Mouse (Mus musculus): ENCODE measurements around the gene Uxs1. TPM values are rescaled to one million over a fixed set of nuclear protein-coding genes. Genes with fewer than 3 reads are reported as not detected.

Gene Uxs1
- 10 to 100 TPM in 21 of 26 experiments, 1 to 10 TPM in 5; 4.5 to 28.8 (median 15.9) TPM for total RNA-seq (2018; cell fraction: chromatin; rRNA removed)
- 10 to 100 TPM; 19.3 to 31.4 (median 25.0) TPM for total RNA-seq (2018; cell fraction: cytosol; rRNA removed)
- total RNA-seq (2018; cell fraction: nucleus; rRNA removed), result 10 to 100 TPM in 25 of 26 experiments, 1 to 10 TPM in 1; 8.9 to 38.7 (median 23.2) TPM
- 23.6 to 48.9 TPM (median 37.7 TPM) in 3 replicates for polyA plus RNA-seq (2018)

DNA sequence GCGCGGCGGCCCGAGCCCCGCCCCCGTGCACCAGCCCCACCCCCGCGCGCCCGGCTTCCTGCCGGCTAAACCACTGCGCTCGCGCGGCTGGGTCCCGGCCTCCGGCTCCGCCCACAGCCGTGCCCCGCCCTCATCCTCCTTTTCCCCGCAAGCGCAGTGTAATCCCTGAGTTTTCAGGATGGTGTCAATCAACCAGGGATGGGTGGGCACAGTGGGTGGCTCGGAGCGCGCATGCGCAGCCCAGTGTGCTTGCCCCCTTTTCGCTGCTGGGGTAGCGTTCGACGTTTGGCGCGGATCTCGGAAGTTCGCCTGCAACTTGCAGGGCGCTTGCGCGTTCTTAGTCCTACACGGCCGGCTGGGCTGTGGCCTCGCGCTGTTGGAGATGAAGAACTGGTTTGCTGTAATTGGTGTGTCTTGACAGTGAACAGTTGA, at the start of gene Uxs1:
Gene Uxs1 (minus strand): TSS at position 38 of the 432 bp plus-strand sequence.
- Histone ChIP-seq H3K4me3 (ENCODE audit: inconsistent target) (peak within 1 kb of the TSS; percentile 76), H3K36me3 (ENCODE audit: inconsistent target) (no peaks in the 10 kb centered on the region), H3K27ac (peak within 1 kb of the TSS; percentile 37), H3K79me2 (ENCODE audit: inconsistent target) (peaks cover 32% of the 10 kb centered on the region)
- under 1% methylated on average over 39 of the region's 41 CpGs for WGBS (ENCODE audit: missing documents)

DNA sequence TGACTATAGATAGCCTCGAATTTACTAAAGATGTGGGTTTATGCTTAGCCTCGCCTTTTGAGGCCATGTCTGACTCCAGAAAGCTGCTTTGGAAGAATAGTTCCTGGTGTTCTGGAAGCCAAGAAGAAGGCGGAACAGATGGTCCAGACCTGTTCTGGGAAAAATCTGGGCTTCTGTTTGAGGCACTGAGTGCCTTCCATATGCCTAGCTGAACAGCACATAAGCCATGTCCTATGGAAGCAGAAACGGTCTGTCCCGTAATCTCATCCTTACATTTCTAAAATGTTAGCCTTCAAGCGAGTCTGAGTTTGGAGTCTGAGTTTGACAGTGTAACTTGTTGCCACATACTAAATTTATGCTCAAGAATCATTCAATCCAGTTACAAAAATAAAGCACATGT, 49.6 kb upstream of the Uxs1 start:
- no peaks in the 10 kb centered on the region for H3K79me2 ChIP-seq (ENCODE audit: inconsistent target)
- H3K27ac ChIP-seq, result no peak overlapping the region
- H3K36me3 ChIP-seq (ENCODE audit: inconsistent target), result no peaks in the 10 kb centered on the region
- WGBS (ENCODE audit: missing documents), result 90% methylated on average over 6 of the region's 6 CpGs
- no peak overlapping the region for H3K4me3 ChIP-seq (ENCODE audit: inconsistent target)

DNA sequence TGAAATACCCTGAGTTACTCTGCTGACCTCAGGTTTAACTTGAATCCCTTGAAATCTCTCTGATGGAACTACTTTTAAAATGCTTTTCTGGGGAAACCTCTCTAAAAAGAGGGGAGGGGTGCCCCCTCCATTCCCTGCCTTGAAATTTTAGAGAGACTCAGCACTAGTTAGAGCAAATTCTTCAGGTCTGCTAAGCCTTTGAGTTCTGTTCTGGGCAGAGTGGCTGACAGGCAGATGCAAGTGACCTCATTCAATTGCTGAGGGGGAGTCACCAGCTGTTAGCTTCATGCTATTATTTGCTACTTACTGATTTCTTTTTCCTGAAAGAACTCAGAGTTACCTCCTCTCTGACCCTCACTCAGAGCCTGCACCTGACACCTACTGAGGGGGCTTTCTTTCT, 43.5 kb upstream of the Uxs1 start:
- Histone ChIP-seq H3K79me2 (ENCODE audit: inconsistent target) (no peaks in the 10 kb centered on the region), H3K4me3 (ENCODE audit: inconsistent target) (no peak overlapping the region), H3K36me3 (ENCODE audit: inconsistent target) (no peaks in the 10 kb centered on the region), H3K27ac (no peak overlapping the region)

DNA sequence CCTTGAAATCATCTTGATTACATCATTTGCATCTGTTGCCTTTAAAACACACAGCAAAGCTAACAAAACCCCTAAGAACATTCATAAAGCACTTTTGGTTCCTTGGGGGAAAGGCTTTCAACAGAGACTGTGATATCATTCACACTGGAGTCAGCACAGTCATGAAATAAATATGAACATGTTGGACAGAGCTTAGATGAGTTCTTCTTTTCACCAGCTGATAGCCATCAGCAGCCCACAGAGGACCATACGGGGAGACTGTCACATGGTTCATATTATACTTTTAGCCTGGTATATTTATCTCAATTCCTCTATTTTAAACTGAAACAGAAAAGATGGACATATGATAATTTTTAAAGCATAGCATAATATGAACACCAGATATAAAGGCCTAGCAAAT, 40.9 kb upstream of the Uxs1 start:
- WGBS (ENCODE audit: missing documents), result 75% methylated on average over 1 of the region's 1 CpGs
- H3K4me3 ChIP-seq (ENCODE audit: inconsistent target), result no peak overlapping the region
- H3K27ac ChIP-seq, result no peak overlapping the region
- no peaks in the 10 kb centered on the region for H3K79me2 ChIP-seq (ENCODE audit: inconsistent target)
- H3K36me3 ChIP-seq (ENCODE audit: inconsistent target), result no peaks in the 10 kb centered on the region

DNA sequence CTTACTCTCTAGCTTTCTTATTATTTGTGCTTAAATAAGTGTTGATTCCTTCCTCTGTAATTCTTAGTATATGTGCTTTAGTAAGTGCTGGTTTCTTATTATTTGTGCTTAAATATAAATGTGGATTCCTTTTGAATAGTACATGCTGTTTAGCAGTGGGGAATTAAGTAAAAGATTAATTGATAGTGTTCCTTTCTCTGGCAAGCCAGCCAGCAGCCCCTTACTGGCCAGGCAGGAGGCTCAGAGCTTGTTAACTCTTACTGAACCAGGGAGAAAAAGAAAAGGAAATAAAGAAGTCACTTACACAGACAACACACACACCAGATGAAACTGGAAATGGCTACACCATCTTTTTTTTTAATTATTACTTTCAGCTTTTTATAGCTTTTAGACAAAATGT, 37.2 kb upstream of the Uxs1 start:
- H3K79me2 ChIP-seq (ENCODE audit: inconsistent target), result no peaks in the 10 kb centered on the region
- H3K27ac ChIP-seq, result no peak overlapping the region

DNA sequence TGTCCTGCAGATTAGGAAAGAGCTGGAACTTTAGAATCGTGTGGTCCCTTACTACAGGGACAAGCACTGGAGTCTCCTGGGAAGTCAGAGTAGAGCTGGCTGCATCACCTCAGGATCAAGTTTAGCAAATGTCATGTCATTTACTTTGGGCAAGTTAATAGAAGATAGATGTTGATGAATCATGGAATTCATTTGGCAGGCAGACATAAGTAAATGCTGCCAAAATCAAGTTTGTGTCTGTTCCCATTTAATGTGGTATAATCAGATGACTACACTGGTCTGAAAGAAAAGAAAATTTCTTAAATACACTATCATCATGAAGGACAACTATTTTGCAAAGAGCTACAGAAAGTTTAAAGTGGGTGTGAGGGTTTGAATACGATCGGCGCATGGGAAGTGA, 35.0 kb upstream of the Uxs1 start:
- H3K79me2 ChIP-seq (ENCODE audit: inconsistent target), result no peaks in the 10 kb centered on the region
- no peak overlapping the region for H3K27ac ChIP-seq
- no peak overlapping the region for H3K4me3 ChIP-seq (ENCODE audit: inconsistent target)
- 98% methylated on average over 4 of the region's 4 CpGs for WGBS (ENCODE audit: missing documents)
- H3K36me3 ChIP-seq (ENCODE audit: inconsistent target), result no peaks in the 10 kb centered on the region

More for the DNA sequence above, 37.2 kb upstream of the Uxs1 start:
- H3K36me3 ChIP-seq (ENCODE audit: inconsistent target), result no peaks in the 10 kb centered on the region
- H3K4me3 ChIP-seq (ENCODE audit: inconsistent target), result no peak overlapping the region

DNA sequence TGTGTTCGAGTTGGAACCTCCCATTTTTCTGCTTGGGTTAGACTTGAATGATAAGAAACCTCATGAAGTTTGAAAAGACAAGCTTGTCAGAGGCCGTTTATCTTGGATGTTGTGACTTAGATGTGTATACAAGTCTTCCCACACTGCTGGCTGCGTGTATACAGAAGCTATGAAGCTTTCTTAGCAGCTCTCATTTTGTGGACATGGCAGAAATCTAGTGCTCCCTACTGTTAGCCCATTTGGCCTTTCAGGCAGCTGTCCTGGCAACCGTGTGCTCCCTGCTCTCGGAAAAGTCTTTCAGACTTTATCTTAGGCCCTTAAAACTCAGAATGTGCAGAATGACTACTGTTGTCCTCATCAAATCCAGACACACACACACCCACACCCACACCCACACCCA, 31.4 kb upstream of the Uxs1 start:
- H3K4me3 ChIP-seq (ENCODE audit: inconsistent target), result no peak overlapping the region
- WGBS (ENCODE audit: missing documents), result 90% methylated on average over 5 of the region's 5 CpGs
- H3K36me3 ChIP-seq (ENCODE audit: inconsistent target), result no peaks in the 10 kb centered on the region
- no peak overlapping the region for H3K27ac ChIP-seq
- no peaks in the 10 kb centered on the region for H3K79me2 ChIP-seq (ENCODE audit: inconsistent target)

DNA sequence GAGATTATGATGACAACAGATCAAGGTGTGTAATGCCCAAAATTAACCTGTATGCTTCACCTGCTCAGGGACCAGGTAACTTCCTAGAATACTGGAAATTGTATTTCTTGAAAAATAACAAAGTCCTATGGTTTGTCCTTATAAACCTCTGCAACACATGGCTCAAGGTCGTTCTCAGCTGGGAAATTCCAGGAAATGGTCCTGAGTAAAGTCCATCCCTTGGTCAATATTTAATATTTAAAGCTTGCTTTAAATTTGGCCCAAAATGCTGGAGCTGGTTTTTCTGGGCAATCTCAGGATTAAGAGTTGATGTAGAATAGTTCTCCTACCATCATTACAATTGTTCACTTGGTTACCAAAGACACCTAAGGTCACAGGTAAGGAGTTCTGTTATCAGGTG, 30.1 kb upstream of the Uxs1 start:
- Histone ChIP-seq H3K27ac (no peak overlapping the region), H3K36me3 (ENCODE audit: inconsistent target) (no peaks in the 10 kb centered on the region), H3K4me3 (ENCODE audit: inconsistent target) (no peak overlapping the region), H3K79me2 (ENCODE audit: inconsistent target) (no peaks in the 10 kb centered on the region)
- 85% methylated on average over 1 of the region's 1 CpGs for WGBS (ENCODE audit: missing documents)

DNA sequence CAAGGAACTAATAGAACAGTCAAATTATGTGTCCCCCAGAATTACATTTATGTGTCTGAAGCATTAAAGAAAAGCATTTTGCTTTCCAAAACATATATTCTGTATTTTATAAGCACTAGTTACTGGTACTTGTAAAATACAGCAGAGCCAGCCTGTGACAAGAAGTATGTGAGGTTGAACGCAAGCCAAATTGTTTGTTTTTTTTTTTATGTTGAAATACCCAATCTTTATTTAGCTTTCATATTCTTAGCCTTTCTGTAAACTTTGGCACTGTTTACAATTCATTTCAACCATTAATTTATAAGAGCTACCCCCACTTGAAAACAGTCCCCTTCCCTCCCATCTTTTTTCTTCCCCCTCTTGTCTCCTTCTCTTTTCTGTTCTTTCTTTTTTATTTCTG, 28.0 kb upstream of the Uxs1 start:
- 83% methylated on average over 1 of the region's 1 CpGs for WGBS (ENCODE audit: missing documents)
- no peak overlapping the region for H3K27ac ChIP-seq
- H3K36me3 ChIP-seq (ENCODE audit: inconsistent target), result no peaks in the 10 kb centered on the region
- H3K79me2 ChIP-seq (ENCODE audit: inconsistent target), result no peaks in the 10 kb centered on the region
- H3K4me3 ChIP-seq (ENCODE audit: inconsistent target), result no peak overlapping the region

DNA sequence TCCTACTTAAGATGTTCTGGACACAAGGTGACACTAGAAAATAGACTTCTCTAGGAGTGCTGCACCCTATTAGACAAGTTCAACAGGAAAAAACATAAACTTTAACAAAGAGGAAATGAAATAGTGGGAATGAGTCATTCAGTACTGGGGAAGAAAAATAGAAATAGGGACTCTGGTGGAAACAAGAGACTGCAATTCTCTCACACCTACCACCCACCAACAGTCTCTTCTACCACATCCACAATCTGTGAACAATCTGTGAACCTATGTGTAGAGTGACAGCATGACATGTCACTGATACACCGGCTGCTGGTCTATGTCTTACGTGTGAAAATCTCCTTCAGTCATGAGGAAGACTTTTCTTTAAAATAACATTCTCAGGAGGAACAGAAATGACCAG, 15.8 kb upstream of the Uxs1 start:
- 77% methylated on average over 2 of the region's 2 CpGs for WGBS (ENCODE audit: missing documents)
- H3K27ac ChIP-seq, result 0 out of 2 replicates have a peak overlapping the region, but pooled peaks have one; percentile 8
- no peak overlapping the region for H3K4me3 ChIP-seq (ENCODE audit: inconsistent target)
- no peaks in the 10 kb centered on the region for H3K36me3 ChIP-seq (ENCODE audit: inconsistent target)
- H3K79me2 ChIP-seq (ENCODE audit: inconsistent target), result no peaks in the 10 kb centered on the region

DNA sequence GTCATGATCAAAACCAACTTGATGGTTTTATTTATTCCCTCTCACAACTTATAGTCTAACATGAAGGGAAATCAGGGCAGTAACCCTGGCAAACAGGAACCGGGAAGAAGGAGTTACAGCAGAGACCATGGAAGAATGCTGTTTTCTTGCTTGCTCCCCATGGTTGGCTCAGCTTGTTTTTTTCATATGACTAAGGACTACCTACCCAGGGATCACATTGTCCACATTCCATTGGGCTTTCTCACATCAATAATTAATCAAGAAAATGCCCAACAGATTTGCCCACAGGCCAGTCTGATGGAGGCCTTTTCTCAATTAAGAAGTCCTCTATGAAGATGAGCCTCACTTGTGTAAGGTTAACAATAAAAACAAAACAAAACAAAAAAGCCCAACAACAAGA, 9.6 kb upstream of the Uxs1 start:
- Histone ChIP-seq H3K79me2 (ENCODE audit: inconsistent target) (no peaks in the 10 kb centered on the region), H3K4me3 (ENCODE audit: inconsistent target) (no peak overlapping the region), H3K36me3 (ENCODE audit: inconsistent target) (no peaks in the 10 kb centered on the region), H3K27ac (no peak overlapping the region)
- WGBS (ENCODE audit: missing documents), result 83% methylated on average over 1 of the region's 1 CpGs

DNA sequence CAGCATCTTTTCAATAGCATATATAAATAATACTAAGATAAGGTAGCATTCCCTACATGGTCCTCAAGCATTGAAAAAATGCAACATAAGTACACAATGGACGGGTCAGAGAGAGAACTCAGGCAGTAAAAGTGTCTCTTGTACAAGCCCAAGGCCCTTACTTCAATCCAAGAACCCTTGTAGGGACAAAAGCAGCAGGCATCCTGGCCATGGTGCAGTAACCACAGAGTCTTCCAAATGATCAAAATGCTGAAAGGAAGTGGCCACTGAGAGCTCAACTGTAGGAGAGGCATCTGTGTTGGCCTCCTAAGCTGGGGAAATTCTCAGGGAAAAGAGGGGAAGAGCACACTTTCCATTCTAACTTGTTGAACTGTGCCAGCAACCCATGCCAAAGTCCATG, 2.5 kb upstream of the Uxs1 start:
- WGBS (ENCODE audit: missing documents), result 100% methylated on average over 1 of the region's 1 CpGs
- Histone ChIP-seq H3K4me3 (ENCODE audit: inconsistent target) (no peak overlapping the region), H3K27ac (no peak overlapping the region), H3K36me3 (ENCODE audit: inconsistent target) (no peaks in the 10 kb centered on the region), H3K79me2 (ENCODE audit: inconsistent target) (peaks cover 11% of the 10 kb centered on the region; the same call in 1 of the 2 replicates)

DNA sequence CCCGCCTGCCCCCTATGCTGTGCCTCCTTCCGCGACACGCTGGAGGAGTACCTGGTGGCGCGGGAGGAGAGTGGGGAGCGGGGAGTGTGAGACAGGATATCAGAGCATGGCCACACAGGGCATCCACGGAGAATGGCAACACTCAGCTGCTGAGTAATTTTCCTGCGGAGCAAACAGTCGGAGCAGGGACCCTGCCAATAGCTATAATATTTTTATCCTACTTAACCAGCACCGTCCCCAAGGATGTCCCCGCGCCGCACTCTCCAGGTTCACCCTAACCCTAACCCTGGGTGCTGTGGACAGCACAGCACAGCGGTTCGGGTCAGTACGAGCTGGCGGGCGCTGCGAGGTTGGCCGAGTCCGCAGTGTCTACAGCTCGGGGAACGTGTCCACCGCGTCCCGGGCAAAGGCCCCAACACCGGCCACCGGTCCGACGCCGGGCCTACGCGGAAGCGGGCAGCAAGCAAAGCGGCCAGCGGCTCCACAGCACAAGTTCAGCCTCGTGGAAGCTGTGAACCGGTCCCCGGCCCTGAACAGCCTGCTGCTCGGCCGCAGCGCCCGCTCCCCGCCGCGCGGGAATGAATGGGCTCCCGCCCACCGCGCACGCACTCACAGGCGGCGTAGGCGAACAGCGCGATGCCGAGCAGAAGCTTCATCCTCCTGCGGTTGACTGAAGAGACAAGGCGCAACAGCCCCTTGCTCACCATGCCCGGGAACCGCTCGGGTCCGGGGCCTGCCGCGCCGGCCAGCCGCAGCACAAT, 418 bp downstream of the Uxs1 start:
- under 1% methylated on average over 63 of the region's 68 CpGs for WGBS (ENCODE audit: missing documents)
- peaks cover 38% of the 10 kb centered on the region for H3K79me2 ChIP-seq (ENCODE audit: inconsistent target)
- peak overlapping the region; percentile 12; the same call in 1 of the 2 replicates for H3K27ac ChIP-seq
- H3K4me3 ChIP-seq (ENCODE audit: inconsistent target), result peak overlapping the region; percentile 76
- H3K36me3 ChIP-seq (ENCODE audit: inconsistent target), result no peaks in the 10 kb centered on the region

DNA sequence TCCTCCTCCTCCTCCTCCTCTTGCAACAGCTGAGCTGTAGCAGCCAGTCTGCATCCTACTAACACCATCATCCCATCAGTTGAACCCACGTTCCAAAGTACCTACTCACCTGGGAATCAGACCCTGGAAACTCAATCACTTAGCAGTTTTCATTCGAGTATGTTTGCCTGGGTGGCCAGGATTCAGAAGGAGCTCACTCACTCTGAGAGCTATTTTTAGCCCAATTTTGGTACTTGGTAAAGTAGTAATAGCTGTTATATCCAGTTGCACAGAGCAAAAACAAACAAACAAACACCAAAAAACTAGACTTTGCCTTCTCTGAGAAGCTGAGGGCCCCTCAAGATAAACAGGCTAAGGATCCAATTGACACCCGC, 985 bp downstream of the Uxs1 start:
- H3K4me3 ChIP-seq (ENCODE audit: inconsistent target), result peak overlapping the region; percentile 76
- WGBS (ENCODE audit: missing documents), result 0% methylated on average over 3 of the region's 3 CpGs
- peak overlapping the region; percentile 12; the same call in 1 of the 2 replicates for H3K27ac ChIP-seq
- no peaks in the 10 kb centered on the region for H3K36me3 ChIP-seq (ENCODE audit: inconsistent target)
- H3K79me2 ChIP-seq (ENCODE audit: inconsistent target), result peaks cover 44% of the 10 kb centered on the region

DNA sequence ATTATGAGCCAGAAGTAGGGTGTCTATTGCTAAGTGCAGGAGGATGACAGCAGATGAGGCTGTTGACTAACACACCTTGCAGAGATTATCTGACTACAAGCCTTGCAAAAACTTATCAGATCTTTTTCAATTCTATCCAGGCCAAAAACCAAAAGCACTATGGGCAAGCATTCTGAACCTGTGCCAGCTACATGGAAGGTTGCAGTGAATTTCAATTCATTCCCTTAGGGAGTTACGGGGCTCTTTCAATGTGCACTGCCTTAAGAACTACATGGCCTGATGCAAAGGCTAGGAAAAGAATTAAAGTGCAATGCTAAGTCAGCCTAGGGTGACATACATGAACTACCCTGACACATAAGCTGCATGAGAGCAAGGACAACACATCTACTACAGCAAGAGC, 4.2 kb downstream of the Uxs1 start:
- 100% methylated on average over 1 of the region's 1 CpGs for WGBS (ENCODE audit: missing documents)
- no peak overlapping the region for H3K27ac ChIP-seq
- H3K79me2 ChIP-seq (ENCODE audit: inconsistent target), result peaks cover 73% of the 10 kb centered on the region
- H3K4me3 ChIP-seq (ENCODE audit: inconsistent target), result no peak overlapping the region
- no peaks in the 10 kb centered on the region for H3K36me3 ChIP-seq (ENCODE audit: inconsistent target)
